ENCODE assay signal across 9 mouse cellular contexts in the genomic region with DNA sequence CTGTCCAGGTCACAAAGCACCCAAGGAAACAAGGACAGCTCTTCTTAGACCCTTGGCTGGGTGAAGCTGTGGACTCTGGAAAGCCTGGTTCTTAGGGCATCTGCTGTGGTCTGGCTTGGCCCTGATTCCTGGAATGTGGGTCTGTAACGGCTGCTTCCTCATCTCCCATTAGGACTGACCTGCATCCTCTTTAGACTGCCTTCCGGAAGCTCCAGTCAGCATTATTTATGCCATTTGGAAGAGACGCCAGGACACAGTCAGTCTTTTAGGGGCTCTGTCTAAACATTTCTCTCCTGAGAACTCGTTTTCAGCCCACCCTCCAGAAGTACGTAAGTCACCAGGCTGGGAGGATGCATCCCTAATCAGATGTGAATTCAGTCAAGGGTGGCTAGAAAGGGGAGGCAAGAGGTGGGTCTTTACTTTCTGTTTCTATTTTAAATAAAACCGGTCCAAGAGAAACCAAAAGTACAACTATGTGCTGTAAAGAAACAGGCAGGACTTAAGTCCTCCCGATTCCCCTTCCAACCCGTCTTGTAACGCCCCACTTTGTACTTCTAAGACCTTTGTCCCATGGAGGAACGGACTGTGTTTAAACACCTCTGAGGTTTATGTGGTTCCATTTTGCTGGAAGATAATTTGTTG. TPM values are rescaled to one million over a fixed set of nuclear protein-coding genes. Genes with fewer than 3 reads are reported as not detected.
DNase-seq lines count a peak whose midpoint lies in the region; ATAC-seq lines count a peak whose summit lies in the region.
"Had no signal": no experiment of that assay in that cellular context is flagged by ENCODE, and none has a peak within 500 bp of the region (broad histone marks: within the 10 kb centered on the region; RNA-seq: fewer than 3 reads in every experiment).

No protein-coding gene starts in this region.

- peak; percentile 18 for ATAC-seq in lung, embryonic 16.5 days (ENCODE audit: low read depth)
- no peak for ATAC-seq in forebrain, embryonic 13.5 days

- peaks cover 40% of the 10 kb centered on the region for H3K4me1 ChIP-seq in lung, embryonic 16.5 days (replicated peaks; ENCODE audit: control insufficient read depth, insufficient read depth, low read length)
- no peaks in the 10 kb centered on the region for H3K4me1 ChIP-seq in forebrain, embryonic 13.5 days

- peaks cover 5% of the 10 kb centered on the region; the same call in 1 of the 2 replicates for H3K36me3 ChIP-seq in lung, embryonic 16.5 days (ENCODE audit: control insufficient read depth, insufficient read depth, low read length)
- peaks cover 30% of the 10 kb centered on the region for H3K36me3 ChIP-seq in forebrain, embryonic 13.5 days (ENCODE audit: poor library complexity, severe bottlenecking)

- no peak overlapping the region; the same call in 1 of the 2 replicates for H3K9ac ChIP-seq in lung, embryonic 16.5 days (ENCODE audit: low read length)
- no peak overlapping the region for H3K9ac ChIP-seq in forebrain, embryonic 13.5 days
- H3K9ac ChIP-seq: liver, embryonic 14.5 days had no signal

- peak overlapping the region; percentile 18 for H3K4me2 ChIP-seq in lung, embryonic 16.5 days (ENCODE audit: low read depth, low read length)
- no peak overlapping the region for H3K4me2 ChIP-seq in forebrain, embryonic 13.5 days

- peak overlapping the region; percentile 17 for H3K4me3 ChIP-seq in lung, embryonic 16.5 days (ENCODE audit: low read length)
- H3K4me3 ChIP-seq in forebrain, embryonic 13.5 days = no peak overlapping the region

- no peaks in the 10 kb centered on the region for H3K27me3 ChIP-seq in lung, embryonic 16.5 days (ENCODE audit: control insufficient read depth, insufficient read depth, low read depth, low read length)
- H3K27me3 ChIP-seq in forebrain, embryonic 13.5 days = no peaks in the 10 kb centered on the region

- intact Hi-C loops in left cerebral cortex, postnatal 10 days (cut with DNase I) = no loop called here

- no peaks in the 10 kb centered on the region for H3K9me3 ChIP-seq in lung, embryonic 16.5 days (ENCODE audit: control insufficient read depth, low read length)
- no peaks in the 10 kb centered on the region for H3K9me3 ChIP-seq in forebrain, embryonic 13.5 days (replicated peaks)

- 27% methylated on average over 10 of the region's 10 CpGs for WGBS in lung, embryonic 16.5 days
- 80% methylated on average over 10 of the region's 10 CpGs for WGBS in forebrain, embryonic 13.5 days

- H3K27ac ChIP-seq in lung, embryonic 16.5 days (ENCODE audit: low read length) = peak overlapping the region; percentile 63
- no peak overlapping the region for H3K27ac ChIP-seq in forebrain, embryonic 13.5 days
- H3K27ac ChIP-seq: liver, embryonic 14.5 days had no signal

- DNase-seq in adrenal gland, postnatal 14 days = peak; percentile 46
- DNase-seq in adrenal gland, adult 18-20 months (ENCODE audit: low spot score in 2 of 2) = no peak
- peak; percentile 45 to 48 for DNase-seq in B cell, adult 2 months
- peak; percentile 53 for DNase-seq in kidney, adult 18-20 months
- no peak for DNase-seq in left cerebral cortex, adult 8-10 months (ENCODE audit: low spot score in 2 of 2)
- no peak for DNase-seq in left cerebral cortex, postnatal 10 days (ENCODE audit: extremely low spot score in 1 of 2, low spot score in 2 of 2)

RNA-seq across cellular contexts. Expression of a gene that starts 25.3 kb away (rescaled TPM):
- total RNA-seq in adrenal gland, postnatal 14 days (2021) = 3.3 and 3.5 TPM in 2 replicates
- 1 to 10 TPM; 2.1 to 3.1 TPM for total RNA-seq in adrenal gland, adult 18-20 months (2021)
- 1.2 and 1.3 TPM in 2 replicates for polyA plus RNA-seq in lung, embryonic 16.5 days (2015; fragmentation: Nextera tagmentation; extraction: Ambion mirVana)
- total RNA-seq in left cerebral cortex, adult 8-10 months (2022) = 1 to 10 TPM; 1.5 to 2.6 (median 2.2) TPM
- total RNA-seq in left cerebral cortex, postnatal 10 days (2021) = 1 to 10 TPM in 1 of 2 experiments, under 1 TPM in 1; 0.75 to 1.2 TPM
- polyA plus RNA-seq in forebrain, embryonic 13.5 days (2015; fragmentation: Nextera tagmentation; extraction: Ambion mirVana) = 1.2 and 1.8 TPM in 2 replicates

RNA-seq across cellular contexts. Expression of a gene that starts 28.5 kb away (rescaled TPM):
- total RNA-seq in adrenal gland, postnatal 14 days (2021) = not detected in 2 replicates
- not detected for total RNA-seq in adrenal gland, adult 18-20 months (2021)
- polyA plus RNA-seq in lung, embryonic 16.5 days (2015; fragmentation: Nextera tagmentation; extraction: Ambion mirVana) = 1.7 and 2.6 TPM in 2 replicates
- 1 to 10 TPM in 2 of 4 experiments, under 1 TPM in 2; 0.46 to 1.2 (median 0.99) TPM for total RNA-seq in left cerebral cortex, adult 8-10 months (2022)
- under 1 TPM; 0.41 to 0.59 TPM for total RNA-seq in left cerebral cortex, postnatal 10 days (2021)
- 0.66 and 0.82 TPM in 2 replicates for polyA plus RNA-seq in forebrain, embryonic 13.5 days (2015; fragmentation: Nextera tagmentation; extraction: Ambion mirVana)

RNA-seq across cellular contexts. Expression of a gene that starts 28.5 kb away (rescaled TPM):
- total RNA-seq in adrenal gland, postnatal 14 days (2021) = 12.9 and 14.6 TPM in 2 replicates
- 10 to 100 TPM; 16.8 to 17.7 TPM for total RNA-seq in adrenal gland, adult 18-20 months (2021)
- polyA plus RNA-seq in lung, embryonic 16.5 days (2015; fragmentation: Nextera tagmentation; extraction: Ambion mirVana) = 16.2 and 16.9 TPM in 2 replicates
- 1 to 10 TPM in 2 of 4 experiments, under 1 TPM in 2; 0.74 to 1.7 (median 1.2) TPM for total RNA-seq in left cerebral cortex, adult 8-10 months (2022)
- total RNA-seq in left cerebral cortex, postnatal 10 days (2021) = 1 to 10 TPM; 1.5 to 1.9 TPM
- 9.8 and 12.7 TPM in 2 replicates for polyA plus RNA-seq in forebrain, embryonic 13.5 days (2015; fragmentation: Nextera tagmentation; extraction: Ambion mirVana)

RNA-seq across cellular contexts. Expression of a gene that starts 35.8 kb away (rescaled TPM):
- total RNA-seq in adrenal gland, postnatal 14 days (2021) = 151 and 169 TPM in 2 replicates
- total RNA-seq in adrenal gland, adult 18-20 months (2021) = 100 to 1,000 TPM in 1 of 2 experiments, 10 to 100 TPM in 1; 82.8 to 101 TPM
- polyA plus RNA-seq in lung, embryonic 16.5 days (2015; fragmentation: Nextera tagmentation; extraction: Ambion mirVana) = 93.9 and 105 TPM in 2 replicates
- 10 to 100 TPM; 47.5 to 55.8 (median 51.4) TPM for total RNA-seq in left cerebral cortex, adult 8-10 months (2022)
- 10 to 100 TPM; 74.4 TPM for total RNA-seq in left cerebral cortex, postnatal 10 days (2021)
- polyA plus RNA-seq in forebrain, embryonic 13.5 days (2015; fragmentation: Nextera tagmentation; extraction: Ambion mirVana) = 74.9 and 80.3 TPM in 2 replicates

RNA-seq across cellular contexts. Expression of a gene that starts 46.9 kb away (rescaled TPM):
- not detected in 2 replicates for total RNA-seq in adrenal gland, postnatal 14 days (2021)
- under 1 TPM in 1 of 2 experiments, not detected in 1; 0.10 TPM for total RNA-seq in adrenal gland, adult 18-20 months (2021)
- polyA plus RNA-seq in lung, embryonic 16.5 days (2015; fragmentation: Nextera tagmentation; extraction: Ambion mirVana) = 0.53 and 0.73 TPM in 2 replicates
- under 1 TPM; 0.15 to 0.39 (median 0.36) TPM for total RNA-seq in left cerebral cortex, adult 8-10 months (2022)
- total RNA-seq in left cerebral cortex, postnatal 10 days (2021) = 1 to 10 TPM in 1 of 2 experiments, under 1 TPM in 1; 0.54 to 1.2 TPM
- 0.21 and 0.49 TPM in 2 replicates for polyA plus RNA-seq in forebrain, embryonic 13.5 days (2015; fragmentation: Nextera tagmentation; extraction: Ambion mirVana)
- polyA plus RNA-seq: liver, embryonic 14.5 days had no signal

Comparison
In these comparisons a context has a peak if more than half of its experiments do, and no peak if none do; other contexts are left out.
1. DNase-seq: peak in adrenal gland, postnatal 14 days (single experiment), B cell, adult 2 months (2 of 2) and kidney, adult 18-20 months (single experiment); none in adrenal gland, adult 18-20 months (0 of 2), left cerebral cortex, adult 8-10 months (0 of 2) and left cerebral cortex, postnatal 10 days (0 of 2).